Mouse (Mus musculus) ES-Bruce4 (cell line): ENCODE data around the gene Pitpnm1.

Source experiments
- EP300 ChIP-seq: IDR thresholded peaks from 2 replicates; pipeline ENCODE4 v1.6.1; 2011; ENCODE audit warnings: low read depth, low read length; ENCODE audit not compliant: insufficient read depth
- POLR2A ChIP-seq: IDR thresholded peaks from one replicate; pipeline ENCODE4 v1.8.1; 2011; ENCODE audit warnings: low read length; ENCODE audit not compliant: insufficient read depth

GRCm38 (mm10) chr19:4154437-4155222 is 54.8 kb downstream of the Pitpnm1 start:
- no peak for TF ChIP-seq POLR2A
- no peak for TF ChIP-seq EP300
